Mouse (Mus musculus) midbrain, embryonic 11.5 days (tissue): ENCODE measurements at regions not wholly inside any gene's neighbourhood (a gene's known extent, or its start where the extent isn't known, plus 50 kb on each side); places are given as distances from the start of the nearest gene placed in this dataset.

Experiments used
- ATAC-seq: fragments of 200-750 bp; cut with Nextera tagmentation; 2 replicates; pipeline ENCODE4 v1.8.0; 2017; ENCODE audit warnings: moderate TSS enrichment, moderate library complexity; ENCODE audit not compliant: low FRiP score
- DNase-seq: peaks from one replicate; pipeline ENCODE4 v3.0.0; 2015; ENCODE audit warnings: low spot score; ENCODE audit errors: missing footprints
- H3K27ac ChIP-seq: fragments of 300-500 bp; sonication (generic); 2 replicates; pipeline ENCODE4 v1.5.1; 2014; ENCODE audit warnings: low read depth, low read length
- H3K27me3 ChIP-seq: fragments of 300-500 bp; sonication (generic); 2 replicates; pipeline ENCODE4 v1.6.1; 2014; ENCODE audit warnings: mild to moderate bottlenecking, low read length, moderate library complexity, mixed read lengths; ENCODE audit not compliant: control insufficient read depth, insufficient read depth
- H3K36me3 ChIP-seq: fragments of 300-500 bp; sonication (generic); 2 replicates; pipeline ENCODE4 v1.6.1; 2014; ENCODE audit warnings: mild to moderate bottlenecking, low read length, moderate library complexity, mixed read lengths; ENCODE audit not compliant: control insufficient read depth, insufficient read depth
- H3K4me1 ChIP-seq: fragments of 300-500 bp; sonication (generic); 2 replicates; pipeline ENCODE4 v1.6.1; 2014; ENCODE audit warnings: low read length; ENCODE audit not compliant: control insufficient read depth, insufficient read depth
- H3K4me2 ChIP-seq: fragments of 300-500 bp; sonication (generic); 2 replicates; pipeline ENCODE4 v1.6.1; 2014; ENCODE audit warnings: mild to moderate bottlenecking, moderate library complexity
- H3K4me3 ChIP-seq: fragments of 300-500 bp; sonication (generic); 2 replicates; pipeline ENCODE4 v1.5.1; 2014; ENCODE audit warnings: low read depth, low read length
- H3K9ac ChIP-seq: fragments of 300-500 bp; sonication (generic); 2 replicates; pipeline ENCODE4 v1.6.1; 2014; ENCODE audit warnings: low read length
- H3K9me3 ChIP-seq: fragments of 300-500 bp; sonication (generic); 2 replicates; pipeline ENCODE4 v1.6.1; 2016; ENCODE audit warnings: low read length; ENCODE audit not compliant: control insufficient read depth
- WGBS: fragments of 180-500 bp; shearing (Covaris S2); extraction: QIAGEN DNeasy Blood & Tissue Kit; methylation state at CpG from one replicate; pipeline ENCODE4 v1.1.7; 2014; 5-methylcytosine and 5-hydroxymethylcytosine counted together

- WGBS = 29% methylated on average over 4 of the region's 4 CpGs
- H3K4me3 ChIP-seq = no peak overlapping the region
- H3K36me3 ChIP-seq = no peaks in the 10 kb centered on the region
- no peak overlapping the region for H3K4me2 ChIP-seq
- no peaks in the 10 kb centered on the region for H3K9me3 ChIP-seq
- no peak overlapping the region; the same call in 1 of the 2 replicates for H3K27ac ChIP-seq
- H3K9ac ChIP-seq = no peak overlapping the region
- H3K4me1 ChIP-seq = peaks cover 8% of the 10 kb centered on the region
- ATAC-seq = peak; percentile 56
- peak; percentile 86 for DNase-seq
- peaks cover 10% of the 10 kb centered on the region; the same call in 1 of the 2 replicates for H3K27me3 ChIP-seq
Observed at GRCm38 (mm10) chr7:73644362-73644904, 95.7 kb upstream of the Fam174b start.

GRCm38 (mm10) chr7:73643993-73644335 is 96.1 kb upstream of the Fam174b start:
- H3K9ac ChIP-seq = no peak overlapping the region
- H3K36me3 ChIP-seq = no peaks in the 10 kb centered on the region
- no peak overlapping the region; the same call in 1 of the 2 replicates for H3K27ac ChIP-seq
- 47% methylated on average over 10 of the region's 10 CpGs for WGBS
- DNase-seq (peak; percentile 83), ATAC-seq (peak; percentile 57; the same call in 1 of the 2 replicates)
- H3K4me2 ChIP-seq = no peak overlapping the region
- peaks cover 8% of the 10 kb centered on the region for H3K4me1 ChIP-seq
- H3K4me3 ChIP-seq = no peak overlapping the region
- no peaks in the 10 kb centered on the region for H3K9me3 ChIP-seq
- H3K27me3 ChIP-seq = peaks cover 12% of the 10 kb centered on the region; the same call in 1 of the 2 replicates

- Histone ChIP-seq H3K27ac (no peak overlapping the region), H3K36me3 (no peaks in the 10 kb centered on the region), H3K4me1 (peaks cover 8% of the 10 kb centered on the region), H3K27me3 (peaks cover 12% of the 10 kb centered on the region; the same call in 1 of the 2 replicates), H3K4me2 (no peak overlapping the region), H3K4me3 (no peak overlapping the region), H3K9me3 (no peaks in the 10 kb centered on the region), H3K9ac (no peak overlapping the region)
- ATAC-seq (peak; percentile 35; the same call in 1 of the 2 replicates), DNase-seq (peak; percentile 75)
- WGBS = 81% methylated on average over 19 of the region's 19 CpGs
Observed at GRCm38 (mm10) chr7:73643306-73643992, 96.7 kb upstream of the Fam174b start.

- peaks cover 11% of the 10 kb centered on the region for H3K4me1 ChIP-seq
- no peak overlapping the region for H3K4me2 ChIP-seq
- DNase-seq (peak; percentile 64), ATAC-seq (no peak)
- no peaks in the 10 kb centered on the region for H3K36me3 ChIP-seq
- peaks cover 12% of the 10 kb centered on the region; the same call in 1 of the 2 replicates for H3K27me3 ChIP-seq
- no peaks in the 10 kb centered on the region for H3K9me3 ChIP-seq
- no peak overlapping the region for H3K4me3 ChIP-seq
- 64% methylated on average over 2 of the region's 2 CpGs for WGBS
- no peak overlapping the region for H3K27ac ChIP-seq
- H3K9ac ChIP-seq = no peak overlapping the region
Observed at GRCm38 (mm10) chr7:73640194-73640593, 98.6 kb upstream of the Chd2 start.

- H3K4me1 ChIP-seq = peaks cover 3% of the 10 kb centered on the region; the same call in 1 of the 2 replicates
- no peak overlapping the region for H3K27ac ChIP-seq
- no peaks in the 10 kb centered on the region for H3K36me3 ChIP-seq
- H3K4me3 ChIP-seq = no peak overlapping the region
- H3K9me3 ChIP-seq = no peaks in the 10 kb centered on the region
- H3K27me3 ChIP-seq = peaks cover 9% of the 10 kb centered on the region; the same call in 1 of the 2 replicates
- peak; percentile 84 for DNase-seq
- WGBS = 20% methylated on average over 4 of the region's 4 CpGs
- H3K4me2 ChIP-seq = no peak overlapping the region
- ATAC-seq = peak; percentile 87
- no peak overlapping the region for H3K9ac ChIP-seq
Observed at GRCm38 (mm10) chr7:73637810-73638125, 96.1 kb upstream of the Chd2 start.

GRCm38 (mm10) chr7:73637101-73637809 is 95.6 kb upstream of the Chd2 start:
- no peak overlapping the region for H3K27ac ChIP-seq
- no peaks in the 10 kb centered on the region for H3K36me3 ChIP-seq
- H3K4me3 ChIP-seq = no peak overlapping the region
- H3K9me3 ChIP-seq = no peaks in the 10 kb centered on the region
- DNase-seq (peak; percentile 84), ATAC-seq (0 out of 2 replicates have a peak, but pooled peaks have one; percentile 4)
- peaks cover 9% of the 10 kb centered on the region; the same call in 1 of the 2 replicates for H3K27me3 ChIP-seq
- no peak overlapping the region for H3K9ac ChIP-seq
- 68% methylated on average over 5 of the region's 5 CpGs for WGBS
- H3K4me2 ChIP-seq = no peak overlapping the region
- H3K4me1 ChIP-seq = peaks cover 3% of the 10 kb centered on the region; the same call in 1 of the 2 replicates

GRCm38 (mm10) chr7:73635422-73635821 is 93.8 kb upstream of the Chd2 start:
- ATAC-seq (no peak), DNase-seq (peak; percentile 66)
- no peak overlapping the region for H3K27ac ChIP-seq
- H3K27me3 ChIP-seq = peaks cover 6% of the 10 kb centered on the region; the same call in 1 of the 2 replicates
- H3K9me3 ChIP-seq = no peaks in the 10 kb centered on the region
- WGBS = 93% methylated on average over 9 of the region's 9 CpGs
- no peak overlapping the region for H3K9ac ChIP-seq
- no peaks in the 10 kb centered on the region for H3K36me3 ChIP-seq
- no peak overlapping the region for H3K4me3 ChIP-seq
- peaks cover 9% of the 10 kb centered on the region for H3K4me1 ChIP-seq
- no peak overlapping the region for H3K4me2 ChIP-seq

- H3K9me3 ChIP-seq = no peaks in the 10 kb centered on the region
- H3K4me1 ChIP-seq = peaks cover 7% of the 10 kb centered on the region
- H3K4me3 ChIP-seq = no peak overlapping the region
- peak; percentile 89 for DNase-seq
- H3K27ac ChIP-seq = no peak overlapping the region
- H3K4me2 ChIP-seq = no peak overlapping the region
- no peak overlapping the region for H3K9ac ChIP-seq
- H3K27me3 ChIP-seq = peaks cover 3% of the 10 kb centered on the region
- 17% methylated on average over 7 of the region's 7 CpGs for WGBS
- no peaks in the 10 kb centered on the region for H3K36me3 ChIP-seq
- peak; percentile 76 for ATAC-seq
Observed at GRCm38 (mm10) chr7:73630790-73631189, 89.2 kb upstream of the Chd2 start.

GRCm38 (mm10) chr7:73629182-73629581 is 87.6 kb upstream of the Chd2 start:
- peaks cover 3% of the 10 kb centered on the region; the same call in 1 of the 2 replicates for H3K27me3 ChIP-seq
- ATAC-seq (no peak), DNase-seq (no peak)
- H3K4me1 ChIP-seq = peaks cover 7% of the 10 kb centered on the region
- H3K36me3 ChIP-seq = no peaks in the 10 kb centered on the region
- H3K9ac ChIP-seq = no peak overlapping the region
- WGBS = 94% methylated on average over 2 of the region's 2 CpGs
- H3K27ac ChIP-seq = no peak overlapping the region
- no peaks in the 10 kb centered on the region for H3K9me3 ChIP-seq
- H3K4me2 ChIP-seq = no peak overlapping the region
- no peak overlapping the region for H3K4me3 ChIP-seq
